Mouse (Mus musculus) adrenal gland, postnatal 10 days (tissue): ENCODE measurements at regions not wholly inside any gene's neighbourhood (a gene's known extent, or its start where the extent isn't known, plus 50 kb on each side); places are given as distances from the start of the nearest gene placed in this dataset.
A peak's percentile ranks its signal among the peaks of the same experiment; 100 is the strongest.

Experiments used
- DNase-seq: peaks from one replicate; pipeline ENCODE4 v3.0.0; 2021; ENCODE audit warnings: mixed read lengths

- no peak for DNase-seq
Measured at GRCm38 (mm10) chr4:50762759-50763158, 453.7 kb upstream of the Cylc2 start.

- DNase-seq: no peak
Measured at GRCm38 (mm10) chr4:50763914-50764313, 452.6 kb upstream of the Cylc2 start.

- DNase-seq: peak; percentile 6
Measured at GRCm38 (mm10) chr4:50772456-50772855, 444.0 kb upstream of the Cylc2 start.
